ENCODE assay signal across 8 mouse cellular contexts in genomic region chr9:103624649-103625048, GRCm38 (mm10).
A peak's percentile ranks its signal among the peaks of the same experiment; 100 is the strongest.
DNase-seq lines count a peak whose midpoint lies in the region; ATAC-seq and TF ChIP-seq lines count a peak whose summit lies in the region.

No protein-coding gene starts in this region.

- peak; percentile 53 for TF ChIP-seq CTCF in E14TG2a.4 (conservative IDR thresholded peaks at IDR 0.05; ENCODE audit: low read length)

- no peaks in the 10 kb centered on the region for H3K9me3 ChIP-seq in E14TG2a.4 (ENCODE audit: low read length)
- no peaks in the 10 kb centered on the region for H3K9me3 ChIP-seq in heart, embryonic 14.5 days (ENCODE audit: control insufficient read depth, low read length)
- H3K9me3 ChIP-seq in liver, embryonic 13.5 days (replicated peaks), result no peaks in the 10 kb centered on the region

- no peak overlapping the region for H3K4me3 ChIP-seq in E14TG2a.4 (replicated peaks; ENCODE audit: low read length)
- no peak overlapping the region for H3K4me3 ChIP-seq in heart, embryonic 14.5 days (ENCODE audit: control insufficient read depth in 1 of 2, insufficient read depth in 1 of 2, low read depth in 1 of 2, low read length in 2 of 2)
- H3K4me3 ChIP-seq in liver, embryonic 13.5 days (replicated peaks), result no peak overlapping the region

- no peak overlapping the region for H3K27ac ChIP-seq in heart, embryonic 14.5 days (replicated peaks in 1 of 2; ENCODE audit: control insufficient read depth in 1 of 2, insufficient read depth in 1 of 2, low read depth in 2 of 2, low read length in 2 of 2)
- no peak overlapping the region for H3K27ac ChIP-seq in liver, embryonic 13.5 days

- no peaks in the 10 kb centered on the region for H3K36me3 ChIP-seq in E14TG2a.4 (ENCODE audit: insufficient read depth, low read length)
- H3K36me3 ChIP-seq in heart, embryonic 14.5 days (ENCODE audit: control insufficient read depth, insufficient read depth, low read length), result no peaks in the 10 kb centered on the region
- no peaks in the 10 kb centered on the region for H3K36me3 ChIP-seq in liver, embryonic 13.5 days

- peak; percentile 39 to 63 for DNase-seq in adrenal gland, adult 18-20 months (ENCODE audit: low spot score in 2 of 2)
- peak; percentile 79 for DNase-seq in embryo, embryonic 11 days
- DNase-seq in kidney, postnatal 10 days, result peak; percentile 85
- DNase-seq in liver, embryonic 13.5 days, result peak; percentile 6
- peak; percentile 73 for DNase-seq in retina, adult 2 months (ENCODE audit: low read depth, low spot score)
- peak; percentile 19 to 33 for DNase-seq in thymus, postnatal 36 days

- no peaks in the 10 kb centered on the region for H3K27me3 ChIP-seq in E14TG2a.4 (ENCODE audit: insufficient read depth, low read length)
- H3K27me3 ChIP-seq in heart, embryonic 14.5 days (ENCODE audit: control insufficient read depth, insufficient read depth, low read length), result no peaks in the 10 kb centered on the region
- H3K27me3 ChIP-seq in liver, embryonic 13.5 days, result no peaks in the 10 kb centered on the region

- no peak overlapping the region for H3K4me2 ChIP-seq in heart, embryonic 14.5 days (ENCODE audit: low read length)
- H3K4me2 ChIP-seq in liver, embryonic 13.5 days, result no peak overlapping the region

- ATAC-seq in heart, embryonic 14.5 days (ENCODE audit: insufficient number of reproducible peaks, insufficient read depth, low FRiP score, low read depth), result peak; percentile 59
- no peak for ATAC-seq in liver, embryonic 13.5 days (ENCODE audit: low read depth)

- H3K9ac ChIP-seq in heart, embryonic 14.5 days (ENCODE audit: low read length), result no peak overlapping the region
- H3K9ac ChIP-seq in liver, embryonic 13.5 days, result no peak overlapping the region

- 26% methylated on average over 1 of the region's 1 CpGs for WGBS in heart, embryonic 14.5 days
- WGBS in liver, embryonic 13.5 days (ENCODE audit: insufficient replicate concordance), result 8% methylated on average over 1 of the region's 1 CpGs

- no peaks in the 10 kb centered on the region for H3K4me1 ChIP-seq in E14TG2a.4 (replicated peaks; ENCODE audit: low read depth, low read length)
- peaks cover 18 to 37% of the 10 kb centered on the region in 2 experiments for H3K4me1 ChIP-seq in heart, embryonic 14.5 days (ENCODE audit: control insufficient read depth in 2 of 2, insufficient read depth in 2 of 2, low read length in 2 of 2)
- H3K4me1 ChIP-seq in liver, embryonic 13.5 days (replicated peaks), result no peaks in the 10 kb centered on the region

Comparison
In these comparisons a context has a peak if more than half of its experiments do, and no peak if none do; other contexts are left out.
1. DNase-seq: peak in every context shown above with its lines; median percentile 85 in kidney, postnatal 10 days; 79 in embryo, embryonic 11 days; 73 in retina, adult 2 months; 51 in adrenal gland, adult 18-20 months; 26 in thymus, postnatal 36 days; 6 in liver, embryonic 13.5 days.